Mouse (Mus musculus) adrenal gland, postnatal 4 days (tissue): ENCODE measurements at regions not wholly inside any gene's neighbourhood (a gene's known extent, or its start where the extent isn't known, plus 50 kb on each side); places are given as distances from the start of the nearest gene placed in this dataset.
"Not testable (repeated sequence)": the region's sequence is repeated elsewhere in the genome, so short reads cannot be mapped to it uniquely, and the experiment has no call there.

Experiments used
- DNase-seq, 2 experiments: peaks; one replicate each; pipeline ENCODE4 v3.0.0; 2021 to 2022; ENCODE audit warnings: low spot score in 2 of 2, mixed read lengths in 2 of 2

DNA sequence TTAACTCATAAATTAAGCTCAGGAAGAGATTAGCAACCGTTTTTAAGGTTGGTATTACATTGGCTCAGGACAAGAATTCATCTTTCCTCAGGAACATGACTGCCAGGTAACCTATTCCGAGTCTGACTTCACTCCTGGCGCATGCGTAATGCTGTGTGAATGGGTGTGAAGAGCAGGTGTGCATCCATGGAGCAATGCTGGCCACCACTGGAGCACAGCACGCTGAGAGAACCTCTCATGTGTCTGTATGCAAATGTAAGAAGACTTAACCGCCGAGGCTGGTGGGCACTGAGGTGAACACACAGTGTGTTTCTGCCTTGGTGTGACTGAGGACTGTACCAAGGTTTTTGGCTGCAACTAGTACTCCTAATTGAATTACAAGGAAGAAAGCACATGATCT, 171.1 kb upstream of the Klf14 start:
- no peak for DNase-seq

GRCm38 (mm10) chr6:31130522-31130921, 171.6 kb upstream of the Klf14 start:
- DNase-seq: no peak

GRCm38 (mm10) chr6:31131716-31132115, 172.8 kb upstream of the Klf14 start:
- no peak for DNase-seq

DNA sequence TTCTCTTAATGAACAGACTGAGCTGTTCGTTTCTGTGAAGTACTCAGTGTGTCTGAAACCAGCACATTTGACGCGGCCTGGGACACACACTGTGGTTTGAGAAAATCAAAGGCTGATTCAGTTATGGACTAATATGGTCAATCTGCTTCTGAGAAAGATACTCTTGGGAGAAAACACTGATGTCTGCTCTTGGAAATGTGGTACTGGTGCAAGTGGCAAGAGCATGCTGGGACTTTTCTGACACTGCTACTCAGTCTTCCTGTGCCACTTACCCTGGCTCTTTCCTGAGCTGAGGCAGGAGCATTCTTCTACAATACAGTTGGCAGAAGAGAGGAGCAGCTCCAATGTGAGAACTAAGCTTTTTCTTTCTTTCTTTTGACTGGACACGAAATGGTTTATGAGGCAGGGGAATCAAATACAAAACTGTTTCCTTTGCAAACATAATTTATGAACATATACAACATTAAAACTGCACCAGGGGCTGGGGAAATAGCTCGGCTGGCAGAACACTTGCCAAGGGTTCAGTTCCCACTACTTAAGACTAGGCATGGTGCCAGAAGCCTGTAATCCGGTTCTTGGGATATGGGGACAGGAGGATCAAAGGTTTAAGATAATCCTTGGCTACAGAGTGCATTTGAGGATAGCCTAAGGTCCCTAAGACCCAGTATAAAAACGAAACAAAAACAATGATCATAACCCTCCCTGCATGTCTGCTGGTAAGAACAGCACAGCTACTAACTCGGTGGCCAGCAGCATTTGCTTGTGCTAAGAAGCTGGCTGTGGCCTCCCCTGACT, 173.7 kb upstream of the Klf14 start:
- no peak for DNase-seq

GRCm38 (mm10) chr6:31133896-31134735, 175.2 kb upstream of the Klf14 start:
- DNase-seq: no peak

DNA sequence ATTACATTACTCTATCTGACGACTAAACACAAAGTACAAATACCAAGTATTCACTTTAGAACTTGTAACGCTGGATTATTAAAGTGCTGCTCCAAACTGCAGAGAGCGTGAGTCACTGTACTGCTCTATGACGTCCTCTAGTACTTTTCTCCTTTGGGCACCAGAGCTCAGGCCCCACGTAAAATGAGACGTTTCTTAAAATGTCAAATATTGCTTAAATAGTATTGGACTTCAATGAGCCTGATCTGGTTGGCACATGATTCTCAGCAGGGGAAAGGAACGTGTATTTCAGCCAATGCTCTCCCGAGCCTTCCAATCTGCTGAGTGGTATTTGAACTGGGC, 175.8 kb upstream of the Klf14 start:
- DNase-seq: no peak

DNA sequence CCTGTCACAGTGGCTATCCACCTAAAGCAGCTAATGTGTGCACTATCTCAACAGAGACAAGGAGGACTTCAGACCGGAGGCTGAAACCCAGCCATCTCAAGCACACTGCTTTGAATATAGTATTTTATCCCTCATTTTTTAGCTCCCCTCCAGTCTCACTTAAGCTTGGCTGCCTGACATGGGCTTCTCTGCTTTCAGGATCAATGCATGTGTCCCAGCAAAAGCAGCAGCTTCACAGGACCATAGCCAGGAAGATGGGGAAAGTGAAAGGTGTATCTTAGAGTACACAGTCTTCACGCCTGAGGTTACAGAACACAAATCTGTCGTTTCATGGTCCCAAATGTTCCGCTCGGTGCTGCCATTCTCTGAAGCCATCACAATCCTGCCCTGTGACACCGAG, 176.7 kb upstream of the Klf14 start:
- DNase-seq: no peak

- no peak for DNase-seq
These were observed 178.0 kb upstream of the Klf14 start for GRCm38 (mm10) chr6:31136895-31137294.

GRCm38 (mm10) chr6:31137351-31137750, 178.5 kb upstream of the Klf14 start:
- no peak for DNase-seq

DNA sequence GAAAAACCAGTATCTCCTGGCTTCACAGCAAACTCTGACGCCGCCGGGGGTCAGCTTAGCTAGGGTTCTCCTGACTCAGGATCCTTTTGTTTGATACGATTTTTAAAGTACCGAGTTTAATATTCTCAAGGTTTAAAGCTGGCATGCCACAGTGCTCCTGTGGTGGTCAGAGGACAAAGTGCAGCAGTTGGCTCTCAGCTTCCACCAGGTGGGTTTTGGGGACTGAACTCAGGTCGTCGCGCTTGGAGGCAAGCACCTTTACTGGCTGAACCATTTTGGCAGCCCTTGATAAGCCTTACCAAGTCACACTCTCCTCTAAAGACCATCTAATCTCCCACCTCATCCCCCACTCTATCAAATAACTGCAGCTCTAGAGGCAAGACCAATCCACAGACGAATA, 181.1 kb upstream of the Klf14 start:
- no peak for DNase-seq

GRCm38 (mm10) chr6:31140593-31140992, 181.7 kb upstream of the Klf14 start:
- no peak for DNase-seq

GRCm38 (mm10) chr6:31141486-31141885, 182.6 kb upstream of the Klf14 start:
- no peak for DNase-seq

DNA sequence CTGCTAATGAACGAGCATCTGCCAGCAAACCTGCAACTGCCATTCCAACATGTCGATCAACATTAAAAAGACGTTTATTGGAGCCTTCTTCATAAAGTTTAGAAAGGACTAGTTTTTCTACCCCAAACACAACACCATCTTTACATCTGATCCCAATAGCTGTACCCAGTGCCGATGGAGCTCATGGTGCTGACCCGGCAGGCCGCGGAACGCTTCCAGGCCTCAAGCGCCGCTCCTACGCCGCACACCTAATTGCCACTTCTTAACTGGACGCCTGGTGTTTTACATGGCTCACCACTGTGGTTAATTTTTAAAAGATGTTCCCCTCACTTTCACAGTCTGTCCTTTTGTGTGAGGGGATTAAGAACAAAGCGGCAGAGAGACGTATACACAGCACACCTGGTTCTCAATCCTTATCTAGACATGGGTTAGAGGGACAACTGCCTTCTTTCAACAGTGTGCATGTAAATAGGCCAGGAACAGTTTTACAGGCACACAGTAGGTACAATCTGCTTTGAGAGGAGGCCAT, 183.7 kb upstream of the Klf14 start:
- not testable (repeated sequence) for DNase-seq

DNA sequence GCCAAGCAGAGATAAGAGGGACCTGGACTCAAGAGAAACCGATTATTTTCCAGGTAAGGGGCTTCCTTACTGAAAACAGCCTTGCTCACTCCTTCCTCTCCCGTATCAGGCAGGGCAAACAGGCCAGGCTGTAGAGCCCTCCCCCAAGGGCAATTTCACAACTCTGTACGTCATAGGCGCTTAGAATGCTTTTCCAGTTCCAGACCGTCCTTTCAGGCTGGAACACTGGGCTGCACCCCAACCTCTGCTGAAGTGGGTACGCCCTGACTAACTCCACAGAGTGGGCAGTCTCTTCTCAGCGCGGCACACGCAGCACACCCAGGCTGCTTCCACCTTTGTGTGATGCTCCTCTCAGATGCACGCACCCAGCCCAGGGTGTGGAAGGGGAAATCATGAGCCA, 186.8 kb upstream of the Klf14 start:
- DNase-seq: no peak

DNA sequence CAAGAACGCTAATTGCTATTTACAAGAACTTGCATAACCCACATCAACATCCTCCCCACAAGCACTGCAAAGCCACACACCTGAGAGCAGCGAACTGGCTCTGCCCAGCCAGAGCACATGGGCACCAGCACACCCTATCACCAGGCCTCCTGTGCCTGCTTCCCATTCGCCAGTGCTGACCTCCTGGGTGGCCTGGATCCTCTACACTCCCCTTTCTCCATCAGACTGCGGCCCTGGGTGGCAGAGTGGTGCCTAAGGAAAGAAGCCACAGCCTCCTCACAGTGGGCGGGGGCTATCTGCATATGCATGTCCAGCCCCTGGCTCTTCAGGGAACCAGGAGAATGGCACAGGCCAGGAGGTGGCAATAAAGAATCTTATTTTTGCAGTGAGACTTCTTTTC, 187.9 kb upstream of the Klf14 start:
- no peak for DNase-seq

DNA sequence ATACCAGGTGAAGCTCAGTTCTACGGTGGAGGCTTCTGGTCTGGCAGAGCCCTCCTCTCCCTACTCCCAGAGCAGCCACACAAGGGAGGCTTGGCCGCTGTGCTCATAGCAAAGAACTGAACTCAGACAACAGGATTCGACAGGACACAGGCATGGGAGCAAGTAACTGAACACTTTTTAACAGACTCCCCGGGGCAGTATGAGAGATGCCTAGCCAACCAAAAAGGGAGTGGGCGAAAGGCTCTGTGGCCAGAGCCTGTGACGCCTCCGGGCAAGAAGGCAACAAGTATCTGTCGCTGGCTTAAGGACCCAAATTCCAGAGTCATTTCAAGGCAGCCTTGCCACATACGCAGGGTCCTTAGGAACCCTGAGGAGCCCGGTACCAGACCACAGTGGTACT, 188.8 kb upstream of the Klf14 start:
- no peak for DNase-seq

DNA sequence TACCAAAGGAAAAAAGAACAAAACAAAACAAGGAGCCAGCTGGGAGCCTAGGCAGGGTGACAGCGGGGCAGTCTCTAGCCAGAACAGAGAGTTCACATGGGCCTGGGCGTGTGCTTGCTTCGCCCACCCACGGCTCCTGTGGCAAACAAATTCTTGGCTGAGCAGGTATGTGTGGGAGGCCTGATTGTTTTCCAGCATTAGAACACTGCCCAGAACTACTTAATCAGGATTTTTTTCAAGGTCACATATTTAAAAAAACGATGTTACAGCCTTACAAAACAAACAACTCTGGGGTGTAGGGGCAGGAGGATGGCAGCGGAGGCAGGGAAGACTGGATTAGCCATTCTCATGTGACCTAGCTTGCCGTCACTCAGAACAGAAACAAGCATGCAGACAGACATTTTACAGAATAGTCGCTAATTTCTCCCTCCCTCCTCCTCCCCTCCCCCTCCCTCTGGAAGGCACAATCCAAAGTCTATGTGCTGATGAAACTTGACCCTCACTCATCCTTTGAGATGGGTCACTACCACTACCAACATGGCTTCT, 189.5 kb upstream of the Klf14 start:
- no peak for DNase-seq

DNA sequence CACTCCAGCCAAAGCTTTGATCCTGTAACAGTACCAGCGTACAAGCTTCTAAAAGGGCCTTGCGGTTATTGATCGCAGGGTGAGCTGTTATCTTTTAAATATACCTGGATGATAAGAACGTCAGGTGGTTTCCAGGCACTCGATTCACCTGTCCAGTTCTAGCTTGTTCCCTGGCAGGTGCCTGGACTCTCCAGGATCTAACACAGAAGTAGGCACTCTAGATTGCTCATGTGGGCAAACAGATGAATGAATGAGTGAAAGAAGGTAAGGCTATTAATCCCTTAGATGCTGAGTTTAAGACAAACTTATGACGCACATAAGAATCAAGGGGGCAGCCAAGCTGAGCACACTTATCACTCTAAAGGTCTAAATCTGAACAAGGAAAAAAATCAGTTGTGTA, 190.3 kb upstream of the Klf14 start:
- no peak for DNase-seq

- DNase-seq: no peak
These were observed 191.5 kb upstream of the Klf14 start for GRCm38 (mm10) chr6:31150416-31150815.

- no peak for DNase-seq
These were observed 197.0 kb upstream of the Klf14 start for GRCm38 (mm10) chr6:31155857-31156256.

GRCm38 (mm10) chr6:31156999-31157398, 198.1 kb upstream of the Klf14 start:
- DNase-seq: no peak

GRCm38 (mm10) chr6:31157429-31157828, 198.6 kb upstream of the Klf14 start:
- no peak for DNase-seq
